Mouse (Mus musculus) heart, postnatal 4 days (tissue): ENCODE measurements around the gene Vps18. TPM values are rescaled to one million over a fixed set of nuclear protein-coding genes. Genes with fewer than 3 reads are reported as not detected.

Experiments
- DNase-seq: peaks from one replicate; pipeline ENCODE4 v3.0.0; 2021
- total RNA-seq, 2 experiments: library from RNA; stranded (reverse); gene quantifications; 2 replicates each; pipeline ENCODE4 v1.2.3; 2021

Vps18 gene
- total RNA-seq, 2 experiments from 2014 or later, result 13.9 to 14.0 TPM

DNA sequence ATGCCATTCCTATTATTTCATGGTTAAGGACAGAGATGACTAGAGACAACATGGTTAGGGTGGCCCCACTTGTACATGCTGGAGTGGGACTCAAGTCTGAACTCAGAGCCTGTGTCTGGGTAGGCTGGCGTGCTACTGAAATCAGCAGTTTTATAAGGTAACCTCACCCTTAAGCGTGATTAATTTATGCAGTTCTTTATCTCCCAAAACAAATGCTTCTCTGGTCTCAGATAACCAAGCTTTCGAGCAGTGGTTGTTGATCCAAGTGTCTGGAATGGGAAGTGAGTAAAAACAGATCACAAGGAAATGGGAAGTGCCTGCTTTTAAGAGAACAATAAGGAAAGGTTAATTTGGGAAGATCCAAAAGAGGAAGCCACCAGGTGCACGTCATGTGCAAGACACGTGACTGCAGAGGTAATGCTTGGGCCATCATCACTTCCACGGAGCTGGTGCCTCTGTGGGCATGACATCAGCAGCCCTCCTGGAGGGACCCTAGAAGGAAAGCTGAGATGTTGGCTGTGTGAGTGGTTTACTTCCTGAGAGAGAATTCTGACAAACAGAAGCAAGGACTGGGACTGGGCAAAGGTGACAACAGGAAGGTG lies 56.1 kb downstream of the Vps18 start:
- DNase-seq, result no peak

Other genes starting within 250 kb of the Vps18 start
- 10 to 100 TPM; 21.2 to 21.3 TPM for gene Knl1, start 241.6 kb upstream of the Vps18 start, total RNA-seq
- gene Rad51, start 175.9 kb upstream of the Vps18 start, total RNA-seq, result 10 to 100 TPM; 16.7 to 18.4 TPM
- gene Rmdn3, start 131.7 kb upstream of the Vps18 start, total RNA-seq, result 10 to 100 TPM; 16.2 to 18.9 TPM
- 1 to 10 TPM; 2.2 to 2.3 TPM for gene Gchfr, start 121.0 kb upstream of the Vps18 start, total RNA-seq
- gene Gm14137, start 114.2 kb upstream of the Vps18 start, total RNA-seq, result not detected
- 10 to 100 TPM; 18.8 to 22.3 TPM for gene Zfyve19, start 80.1 kb upstream of the Vps18 start, total RNA-seq
- 10 to 100 TPM; 12.1 to 13.2 TPM for gene Dnajc17, start 79.9 kb upstream of the Vps18 start, total RNA-seq
- gene Ppp1r14d, start 58.8 kb upstream of the Vps18 start, total RNA-seq, result not detected
- not detected for gene Spint1, start 51.4 kb upstream of the Vps18 start, total RNA-seq
- gene Rhov, start 17.5 kb upstream of the Vps18 start, total RNA-seq, result not detected
- 10 to 100 TPM; 19.7 to 20.8 TPM for gene Dll4, start 37.0 kb downstream of the Vps18 start, total RNA-seq
- under 1 TPM; 0.43 to 0.81 TPM for gene Chac1, start 62.5 kb downstream of the Vps18 start, total RNA-seq
- 10 to 100 TPM; 15.5 to 16.8 TPM for gene Ino80, start 188.9 kb downstream of the Vps18 start, total RNA-seq